Mouse (Mus musculus): ENCODE data around the gene Ormdl1.
"Not testable (repeated sequence)": the region's sequence is repeated elsewhere in the genome, so short reads cannot be mapped to it uniquely, and the experiment has no call there.

The Ormdl1 gene

DNA sequence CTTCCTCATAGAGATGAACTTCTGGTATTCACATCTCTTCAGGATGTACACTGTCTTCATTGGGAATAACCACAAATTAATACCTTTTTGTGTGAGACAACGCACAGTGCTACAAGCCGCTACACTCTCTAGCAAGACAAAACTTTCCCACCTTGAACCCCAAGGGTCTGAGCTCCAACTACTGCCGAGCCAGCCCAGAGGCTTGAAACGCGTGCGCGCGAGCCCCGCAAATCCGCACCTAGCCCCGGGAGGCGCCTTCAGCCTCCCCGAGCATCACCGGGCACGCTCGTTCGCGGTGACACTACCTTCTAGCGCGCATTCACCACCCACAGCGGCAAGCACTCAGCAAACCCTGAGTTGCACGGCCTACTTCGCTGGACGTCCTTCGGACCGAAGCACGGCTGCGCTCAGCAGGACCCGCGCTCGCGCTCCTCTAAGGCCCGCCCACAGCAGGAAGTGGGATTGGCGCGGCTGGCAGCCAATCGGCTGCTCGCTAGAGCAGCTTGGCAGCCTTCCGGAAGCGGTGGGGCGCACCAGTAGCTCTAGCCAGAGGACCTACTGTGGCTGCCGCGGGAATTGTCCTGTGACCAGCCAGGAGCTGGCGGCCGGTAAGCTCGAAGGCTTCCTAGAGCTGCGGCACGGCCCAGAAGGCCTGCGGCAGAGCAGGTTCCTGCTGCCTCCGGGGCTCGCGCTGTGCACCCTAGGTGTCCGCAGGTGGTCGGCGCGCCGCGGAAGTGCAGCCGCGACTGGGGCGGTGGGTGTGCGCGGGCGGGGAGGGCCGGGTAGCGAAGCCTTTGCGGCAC lies at the start of gene Ormdl1, which contains the start of the genes Pms1 and Gm28778:
Gene Ormdl1 (plus strand): TSS at position 515 of the 803 bp plus-strand sequence.
Gene Pms1 (minus strand): TSS at position 438 of the 803 bp plus-strand sequence.
Gene Gm28778 (plus strand): TSS at position 531 of the 803 bp plus-strand sequence.
- DNase-seq (ENCODE audit: low spot score in 2 of 2) = peak; percentile 95

DNA sequence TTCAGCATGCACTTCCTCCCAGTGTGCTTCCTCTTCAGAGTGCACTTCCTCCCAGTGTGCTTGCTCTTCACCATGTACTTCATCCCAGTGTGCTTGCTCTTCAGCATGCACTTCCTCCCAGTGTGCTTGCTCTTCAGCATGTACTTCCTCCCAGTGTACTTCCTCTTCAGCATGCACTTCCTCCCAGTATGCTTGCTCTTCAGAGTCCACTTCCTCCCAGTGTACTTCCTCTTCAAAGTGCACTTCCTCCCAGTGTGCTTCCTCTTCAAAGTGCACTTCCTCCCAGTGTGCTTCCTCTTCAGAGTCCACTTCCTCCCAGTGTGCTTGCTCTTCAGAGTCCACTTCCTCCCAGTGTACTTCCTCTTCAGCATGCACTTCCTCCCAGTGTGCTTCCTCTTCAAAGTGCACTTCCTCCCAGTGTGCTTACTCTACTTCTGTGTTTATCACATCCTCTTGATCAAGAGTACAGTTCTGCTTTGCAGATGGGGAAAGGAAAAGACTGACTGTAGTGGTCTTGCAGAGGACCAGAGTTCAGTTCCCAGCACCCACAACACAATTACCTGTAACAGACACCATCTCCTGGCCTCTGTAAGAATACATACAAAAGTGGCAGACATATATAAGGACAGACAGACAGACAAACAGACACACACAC lies 31.8 kb upstream of the Ormdl1 start:
- not testable (repeated sequence) for DNase-seq (ENCODE audit: low spot score in 2 of 2)

DNA sequence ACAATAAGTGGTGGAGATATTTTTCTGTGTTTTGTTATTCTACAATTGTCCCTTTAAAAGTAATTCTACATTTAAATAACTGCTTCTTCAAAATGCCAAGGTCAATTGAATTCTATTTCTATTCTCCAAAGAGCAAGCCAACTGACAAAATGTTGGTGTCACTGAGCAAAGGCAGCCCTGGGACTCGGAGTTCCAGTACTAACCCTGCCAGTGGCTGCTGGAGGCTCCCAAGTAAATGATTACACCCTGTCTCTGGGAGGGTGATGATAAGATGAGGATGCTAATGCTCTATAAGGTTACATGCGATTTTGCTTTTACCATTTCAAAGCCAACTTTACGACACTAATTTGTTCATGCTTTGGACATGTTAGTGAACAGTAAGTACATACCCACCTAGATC lies 27.0 kb upstream of the Ormdl1 start:
- no peak for DNase-seq (ENCODE audit: low spot score in 2 of 2)

DNA sequence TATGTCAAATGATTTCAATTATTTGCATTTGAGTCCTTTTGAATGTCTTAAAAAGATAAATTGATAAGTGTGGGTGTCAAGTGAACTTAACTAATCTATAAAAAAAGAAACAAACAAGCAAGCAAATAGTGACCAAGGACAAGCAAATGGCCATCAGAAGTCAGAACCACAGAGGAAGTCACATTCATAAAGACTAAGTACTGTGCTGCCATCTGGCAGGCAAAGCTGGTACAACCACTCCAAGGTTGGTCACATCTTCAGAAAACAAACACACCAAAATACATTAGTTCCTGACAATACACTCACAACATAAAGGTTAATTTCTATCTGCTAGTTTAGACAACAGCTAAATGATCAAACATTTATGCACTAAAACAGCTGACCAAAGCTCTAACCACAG lies 24.2 kb upstream of the Ormdl1 start:
- DNase-seq (ENCODE audit: low spot score in 2 of 2) = peak; percentile 61 to 67

DNA sequence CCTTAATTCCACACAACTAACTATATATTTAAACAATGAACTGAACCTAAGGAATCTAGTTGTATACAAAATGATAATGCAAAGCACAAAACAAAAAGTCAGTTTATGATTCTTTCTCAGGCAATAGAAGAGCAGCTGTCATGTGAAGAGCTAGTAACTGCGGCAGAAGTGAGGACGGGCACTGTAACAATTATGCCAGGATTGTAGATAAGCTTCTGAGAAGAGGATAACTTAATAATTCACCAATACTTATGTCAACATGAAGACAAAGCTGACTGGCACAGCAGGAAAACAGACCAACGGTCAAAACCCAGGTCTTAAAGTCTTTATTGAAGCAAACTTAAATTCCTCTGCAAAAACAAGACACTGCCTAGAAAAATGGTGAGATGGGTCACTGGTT lies 5.7 kb upstream of the Ormdl1 start:
- no peak for DNase-seq (ENCODE audit: low spot score in 2 of 2)

DNA sequence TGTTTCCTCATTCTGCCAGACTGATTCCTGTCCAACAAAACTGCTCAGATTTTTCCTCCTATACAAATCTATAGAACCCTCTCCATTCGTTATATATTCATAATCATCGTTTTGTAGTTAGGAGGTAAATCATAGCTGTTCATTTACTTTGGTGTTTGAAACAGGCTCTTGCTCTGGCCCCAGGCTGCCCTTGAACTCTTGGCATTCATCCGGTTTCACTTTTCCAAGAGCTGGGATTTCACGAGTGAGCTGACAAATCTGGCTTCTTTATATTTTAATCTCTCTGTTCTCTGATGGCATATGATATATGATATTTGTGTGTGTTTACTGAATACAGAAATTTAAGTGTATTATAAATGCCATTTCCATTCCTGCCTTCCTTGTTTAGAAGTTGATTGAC lies 3.6 kb downstream of the Ormdl1 start:
- DNase-seq (ENCODE audit: low spot score in 2 of 2) = no peak

DNA sequence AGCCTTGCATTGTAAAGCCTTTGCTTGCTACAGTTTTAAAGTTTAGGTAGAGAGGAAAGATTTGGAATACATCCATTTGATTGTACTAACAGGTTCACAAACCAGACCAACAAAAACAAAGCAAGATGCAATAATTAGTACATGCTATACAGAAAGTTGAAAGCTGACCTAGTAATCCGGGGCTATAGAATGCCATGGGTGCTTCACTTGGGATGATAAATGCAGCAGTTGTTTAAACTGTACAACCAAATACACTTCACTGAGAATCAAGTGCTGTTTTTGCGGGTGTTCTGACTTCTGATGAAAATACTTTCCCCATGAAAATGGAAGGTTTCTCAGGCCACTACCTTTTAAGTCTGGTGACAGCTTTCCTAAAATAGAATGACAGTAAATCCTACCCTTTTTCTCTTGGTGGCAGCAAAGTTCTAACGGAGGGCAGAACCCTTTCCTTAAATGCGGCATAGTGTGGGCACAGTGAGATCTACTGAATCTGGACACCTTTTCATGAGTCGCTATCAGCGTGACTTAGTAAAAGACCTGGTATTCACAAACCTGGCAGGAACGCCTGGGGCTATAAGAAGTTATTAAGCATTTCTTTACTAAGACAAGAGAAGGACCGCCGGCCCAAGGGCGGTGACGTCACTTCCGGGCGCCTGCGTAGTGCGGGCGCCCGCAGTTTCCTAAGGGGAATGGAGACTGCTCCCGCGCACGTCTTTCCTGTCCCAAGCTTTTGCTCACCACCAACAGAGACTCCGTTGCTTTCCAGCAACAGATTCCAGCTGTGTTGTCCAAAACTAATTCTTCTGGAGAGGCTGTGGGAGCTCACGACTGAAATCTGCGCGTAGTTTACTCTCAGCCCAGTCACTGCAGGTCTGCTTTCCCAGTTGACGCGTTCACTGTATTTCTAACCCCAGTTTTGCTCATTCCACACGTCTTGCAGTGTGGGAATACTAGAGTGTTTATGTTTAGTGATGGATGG lies 16.4 kb downstream of the Ormdl1 start, which contains the start of gene Osgepl1:
Gene Osgepl1 (plus strand): TSS at position 636 of the 979 bp plus-strand sequence.
- DNase-seq (ENCODE audit: low spot score in 2 of 2) = peak; percentile 84 to 92

DNA sequence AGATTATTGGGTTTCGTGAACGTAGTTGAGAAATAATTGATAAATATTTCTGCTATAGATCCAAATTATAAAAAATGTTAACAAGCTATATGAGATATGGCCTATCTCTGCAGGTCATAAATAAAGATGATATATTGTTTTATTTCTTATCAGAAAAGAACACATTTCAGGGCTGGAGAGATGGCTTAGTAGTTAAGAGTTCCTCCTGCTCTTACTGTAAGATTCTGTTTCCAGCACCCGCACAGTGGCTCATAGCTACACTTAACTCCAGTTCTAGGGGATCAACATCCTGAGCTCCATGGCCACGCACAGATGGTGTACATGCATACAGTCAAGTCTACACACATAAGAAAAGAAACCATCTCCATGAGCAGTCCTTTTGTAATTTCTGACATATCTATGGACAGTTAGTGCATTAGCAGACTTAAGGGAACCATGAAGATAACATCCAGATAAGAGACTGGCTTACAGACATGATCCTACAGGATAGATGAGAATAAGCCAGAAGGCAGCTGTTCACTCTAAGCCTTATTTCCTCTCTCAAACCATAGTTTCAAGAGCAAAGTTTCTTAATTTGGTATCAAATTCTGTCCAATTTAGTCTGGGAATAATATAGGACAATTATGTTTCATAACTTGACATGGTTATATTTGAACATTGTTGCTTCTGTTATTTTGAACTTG lies 24.9 kb downstream of the Ormdl1 start:
- no peak for DNase-seq (ENCODE audit: low spot score in 2 of 2)

DNA sequence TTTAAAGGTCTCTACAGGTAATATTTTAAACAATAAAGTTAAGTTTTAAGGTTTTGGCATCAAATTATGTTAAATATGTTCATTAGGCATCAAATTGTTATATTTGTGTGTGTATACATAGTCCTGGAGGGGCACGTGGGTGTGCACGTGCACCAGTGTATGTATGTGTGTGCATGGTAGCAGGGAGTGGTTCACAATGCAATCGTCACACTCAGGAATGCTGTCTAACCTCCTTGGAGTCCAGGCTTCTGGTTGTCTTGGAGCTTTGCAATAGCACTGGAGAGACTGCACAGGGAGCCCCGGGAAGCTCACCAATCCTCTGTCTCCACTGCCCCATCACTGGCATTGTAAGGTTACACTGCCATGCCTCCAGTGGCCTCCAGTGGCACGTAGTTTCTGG lies 26.4 kb downstream of the Ormdl1 start:
- no peak for DNase-seq (ENCODE audit: low spot score in 2 of 2)

DNA sequence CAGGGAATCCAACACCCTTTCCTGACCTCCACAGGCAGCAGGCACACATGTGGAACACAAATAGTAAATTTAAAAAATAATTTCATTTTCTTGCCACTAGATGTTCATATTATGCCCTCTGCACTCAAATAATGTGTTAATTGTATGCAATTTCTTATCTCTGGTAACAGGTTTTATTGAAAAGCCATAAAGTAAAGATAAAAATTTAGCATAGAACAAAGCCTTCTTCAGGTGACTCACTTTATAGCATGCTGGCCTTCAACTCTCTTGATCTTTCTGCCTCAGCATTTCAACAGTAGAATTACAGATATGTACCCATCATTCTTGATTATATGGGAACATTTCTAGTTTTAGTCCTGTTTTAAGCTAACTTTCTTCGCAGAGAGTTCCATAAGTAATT lies 27.4 kb downstream of the Ormdl1 start:
- DNase-seq (ENCODE audit: low spot score in 2 of 2) = no peak

DNA sequence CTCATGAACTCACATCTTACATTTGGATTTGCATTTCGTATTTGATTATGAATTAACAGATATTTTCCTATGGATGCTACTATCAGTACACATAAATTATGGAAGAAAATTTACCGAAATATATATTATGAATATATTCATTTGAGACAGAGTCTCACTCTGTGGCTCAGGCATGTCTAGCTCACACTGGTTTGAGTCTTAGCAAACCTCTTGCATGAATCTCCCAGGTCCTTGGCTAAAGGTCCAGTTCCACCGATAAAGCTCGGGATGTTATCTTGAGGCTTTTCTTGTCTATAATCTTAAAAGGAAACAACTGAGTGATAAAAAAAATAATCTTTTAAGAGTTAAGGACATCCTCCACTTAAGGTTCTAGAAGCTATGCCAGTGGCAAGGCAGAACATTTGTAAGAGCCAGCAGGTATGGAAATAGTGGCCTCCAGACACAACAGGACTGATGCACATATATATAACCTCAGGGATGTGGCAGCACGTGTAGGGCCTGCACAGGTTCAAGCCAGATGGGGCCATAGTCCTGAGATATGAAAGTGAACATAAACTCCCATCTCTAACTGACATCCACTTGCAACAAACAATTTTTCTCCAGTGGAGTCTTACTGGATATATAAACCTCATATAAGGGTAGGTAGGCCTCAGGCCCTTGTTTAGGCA lies 28.1 kb downstream of the Ormdl1 start:
- DNase-seq (ENCODE audit: low spot score in 2 of 2) = no peak

DNA sequence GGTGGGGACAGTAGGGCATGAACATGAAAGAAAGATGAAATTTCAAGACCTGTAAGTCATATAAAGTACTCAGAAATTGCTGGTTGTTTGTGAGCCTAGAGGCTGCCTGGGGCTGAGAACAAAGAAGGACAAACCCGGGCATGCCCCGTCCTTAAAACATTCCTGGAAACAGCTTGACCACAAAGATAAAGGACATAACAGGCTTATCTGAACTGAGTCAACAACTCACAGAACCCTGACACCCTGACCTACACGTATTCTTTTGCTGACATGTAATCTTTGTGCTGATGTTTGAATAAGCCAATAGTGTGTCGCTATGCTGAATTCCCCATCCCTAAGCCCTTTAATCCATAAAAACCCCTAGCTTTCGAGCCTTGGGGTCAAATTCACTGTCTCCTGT lies 36.6 kb downstream of the Ormdl1 start:
- not testable (repeated sequence) for DNase-seq (ENCODE audit: low spot score in 2 of 2)

DNA sequence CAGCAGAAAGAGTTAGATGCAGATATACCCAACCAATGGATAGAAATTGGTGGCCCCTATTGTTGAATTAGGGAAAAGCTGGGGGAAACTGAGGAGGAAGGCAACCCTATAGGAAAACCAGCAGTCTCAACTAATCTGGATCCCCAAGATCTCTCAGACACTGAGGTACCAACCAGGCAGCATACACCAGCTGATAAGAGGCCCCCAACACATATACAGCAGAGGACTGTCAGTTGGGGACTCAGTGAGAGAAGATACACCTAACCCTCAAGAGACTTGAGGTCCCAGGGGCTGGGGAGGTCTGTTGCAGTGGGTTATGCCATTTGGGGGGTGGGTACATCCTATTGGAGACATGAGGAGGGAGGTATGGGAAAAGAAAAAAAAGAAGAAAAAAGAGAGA lies 38.6 kb downstream of the Ormdl1 start:
- no peak for DNase-seq (ENCODE audit: low spot score in 2 of 2)

DNA sequence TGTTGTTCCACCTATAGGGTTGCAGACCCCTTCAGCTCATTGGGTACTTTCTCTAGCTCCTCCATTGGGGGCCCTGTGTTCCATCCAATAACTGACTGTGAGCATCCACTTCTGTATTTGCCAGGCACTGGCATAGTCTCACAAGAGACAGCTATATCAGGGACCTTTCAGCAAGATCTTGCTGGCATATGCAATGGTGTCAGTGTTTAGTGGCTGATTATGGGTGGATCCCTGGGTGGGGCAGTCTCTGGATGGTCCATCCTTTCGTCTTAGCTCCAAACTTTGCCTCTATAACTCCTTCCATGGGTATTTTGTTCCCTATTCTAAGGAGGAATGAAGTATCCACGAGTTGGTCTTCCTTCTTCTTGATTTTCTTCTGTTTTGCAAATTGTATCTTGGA lies 40.5 kb downstream of the Ormdl1 start:
- not testable (repeated sequence) for DNase-seq (ENCODE audit: low spot score in 2 of 2)

DNA sequence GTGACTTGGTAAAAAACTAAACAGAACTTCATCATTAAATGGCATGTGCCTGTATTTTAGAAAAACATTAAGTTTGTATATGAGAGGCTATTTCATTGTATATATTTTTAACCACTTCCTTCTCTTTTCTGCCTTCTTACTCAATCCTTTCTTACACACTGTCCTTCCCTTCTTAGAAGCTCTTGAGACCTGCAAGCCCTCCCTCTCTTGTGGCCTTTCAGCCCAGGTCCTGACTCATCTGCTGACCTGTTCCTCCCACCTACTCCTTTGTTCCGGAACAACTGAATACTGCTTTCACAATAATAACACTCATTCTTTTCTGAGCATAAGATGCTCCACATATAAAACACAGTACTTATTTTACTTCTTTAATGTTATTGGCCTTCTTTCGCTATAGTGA lies 44.2 kb downstream of the Ormdl1 start:
- DNase-seq (ENCODE audit: low spot score in 2 of 2) = no peak

DNA sequence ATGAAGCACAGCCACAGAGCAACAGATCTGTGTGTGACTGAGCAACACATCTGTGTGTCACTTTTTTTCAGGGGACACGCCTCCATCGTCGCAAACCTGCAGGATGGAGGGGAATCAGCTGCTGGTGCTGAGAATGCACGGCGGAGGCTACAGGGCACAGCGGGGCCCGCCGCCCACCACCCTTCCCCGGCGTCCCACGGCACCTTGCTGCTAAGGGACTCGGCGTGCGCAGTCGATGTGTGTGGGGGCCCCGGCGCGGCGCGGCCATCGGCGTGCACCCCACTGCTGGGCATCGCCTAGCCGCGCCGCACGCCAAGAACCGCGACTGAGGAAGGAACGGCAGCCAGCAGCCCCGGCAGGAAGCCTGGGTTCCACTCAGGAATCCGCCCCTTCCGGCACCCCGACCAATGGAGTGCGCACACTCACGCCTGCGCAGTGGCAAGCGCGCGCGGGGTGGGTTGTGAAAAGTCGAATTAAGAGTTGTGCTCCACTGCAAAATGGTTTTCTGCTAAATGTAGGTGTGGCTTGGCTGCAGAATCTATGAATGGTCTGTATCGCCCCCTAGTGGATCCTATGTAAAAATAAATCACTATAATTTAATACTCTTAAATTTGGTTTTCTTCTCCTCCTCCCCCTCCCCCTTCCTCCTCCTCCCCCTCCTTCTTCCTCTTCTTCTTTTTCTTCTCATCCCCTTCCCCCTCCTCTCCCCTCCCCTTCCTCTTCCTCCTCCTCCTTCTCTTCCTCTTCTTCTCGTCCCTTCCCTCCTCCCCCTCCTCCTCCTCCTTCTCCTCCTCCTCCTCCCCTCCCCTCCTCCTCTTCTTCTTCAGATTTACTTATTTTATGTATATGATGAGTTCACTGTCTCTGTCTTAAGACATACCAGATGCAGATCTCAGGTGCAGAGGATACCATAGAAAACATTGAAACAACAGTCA lies 55.7 kb downstream of the Ormdl1 start, which contains the start of the genes Asdurf, Gm28551 and Asnsd1:
Gene Asdurf (minus strand): TSS at position 293 of the 935 bp plus-strand sequence.
Gene Gm28551 (minus strand): TSS at position 341 of the 935 bp plus-strand sequence.
Gene Asnsd1 (minus strand): TSS at position 426 of the 935 bp plus-strand sequence.
- peak; percentile 96 to 99 for DNase-seq (ENCODE audit: low spot score in 2 of 2)

DNA sequence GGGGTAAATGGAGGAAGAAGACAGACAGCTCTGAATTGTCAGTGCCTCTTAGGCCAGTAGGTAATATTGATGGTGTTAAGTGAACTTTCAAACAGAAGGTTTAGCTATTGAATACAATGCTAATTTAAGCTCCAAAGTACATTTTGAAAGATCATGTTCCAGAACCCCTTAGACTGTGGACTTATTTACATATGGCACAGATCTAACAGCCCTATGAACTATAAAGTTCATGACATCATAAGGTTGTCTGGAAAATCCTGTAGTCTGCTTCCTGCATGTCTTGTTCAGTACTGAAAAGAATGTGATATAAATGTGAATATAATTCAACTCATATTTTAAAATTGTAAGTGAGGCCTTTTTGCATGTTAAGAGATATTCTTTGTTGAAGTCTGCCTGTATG lies 62.1 kb downstream of the Ormdl1 start:
- DNase-seq (ENCODE audit: low spot score in 2 of 2) = no peak

All from right cerebral cortex, adult 2 months (tissue).